Comparison of ENCODE assay signal across 9 mouse cellular contexts in genomic region chr2:168078107-168078830, GRCm38 (mm10). TPM values are rescaled to one million over a fixed set of nuclear protein-coding genes. Genes with fewer than 3 reads are reported as not detected.
DNase-seq lines count a peak whose midpoint lies in the region; ATAC-seq lines count a peak whose summit lies in the region.
"Had no signal": no experiment of that assay in that cellular context is flagged by ENCODE, and none has a peak within 500 bp of the region (broad histone marks: within the 10 kb centered on the region; RNA-seq: fewer than 3 reads in every experiment).

No protein-coding gene starts in this region.

- no peak overlapping the region; the same call in 1 of the 2 replicates for H3K27ac ChIP-seq in embryonic facial prominence, embryonic 14.5 days (replicated peaks; ENCODE audit: low read depth, low read length)
- no peak overlapping the region; the same call in 1 of the 2 replicates for H3K27ac ChIP-seq in embryonic facial prominence, embryonic 10.5 days (replicated peaks)
- H3K27ac ChIP-seq in stomach, embryonic 14.5 days (ENCODE audit: low read length) = peak overlapping the region; percentile 72; the same call in 1 of the 2 replicates
- H3K27ac ChIP-seq: embryonic facial prominence, embryonic 13.5 days had no signal

- H3K9ac ChIP-seq in embryonic facial prominence, embryonic 14.5 days (ENCODE audit: low read depth, low read length) = no peak overlapping the region
- H3K9ac ChIP-seq in stomach, embryonic 14.5 days (replicated peaks; ENCODE audit: low read depth, low read length) = no peak overlapping the region
- H3K9ac ChIP-seq: embryonic facial prominence, embryonic 13.5 days had no signal

- DNase-seq in embryonic facial prominence, embryonic 14.5 days (ENCODE audit: low spot score) = peak; percentile 46
- DNase-seq in embryonic facial prominence, embryonic 10.5 days (ENCODE audit: low spot score) = no peak
- peak; percentile 17 for DNase-seq in induced T-regulatory cell, adult 2 months (ENCODE audit: low read depth)
- DNase-seq in large intestine, adult 2 months (ENCODE audit: low read depth, low spot score) = peak; percentile 81
- no peak for DNase-seq in adrenal gland, postnatal 10 days
- no peak for DNase-seq in embryo, embryonic 10.5 days (ENCODE audit: low spot score)

- H3K4me3 ChIP-seq in embryonic facial prominence, embryonic 14.5 days (ENCODE audit: low read depth, low read length) = no peak overlapping the region
- no peak overlapping the region for H3K4me3 ChIP-seq in embryonic facial prominence, embryonic 10.5 days
- H3K4me3 ChIP-seq in stomach, embryonic 14.5 days (ENCODE audit: low read depth, low read length) = no peak overlapping the region
- H3K4me3 ChIP-seq: embryonic facial prominence, embryonic 13.5 days had no signal

- no peaks in the 10 kb centered on the region for H3K9me3 ChIP-seq in embryonic facial prominence, embryonic 14.5 days (ENCODE audit: control insufficient read depth, low read length)
- no peaks in the 10 kb centered on the region for H3K9me3 ChIP-seq in embryonic facial prominence, embryonic 10.5 days
- no peaks in the 10 kb centered on the region for H3K9me3 ChIP-seq in stomach, embryonic 14.5 days (ENCODE audit: control insufficient read depth, low read depth, low read length)
- H3K9me3 ChIP-seq: embryonic facial prominence, embryonic 13.5 days had no signal

- H3K4me2 ChIP-seq in embryonic facial prominence, embryonic 14.5 days (ENCODE audit: low read depth, low read length) = no peak overlapping the region
- H3K4me2 ChIP-seq in stomach, embryonic 14.5 days (replicated peaks; ENCODE audit: low read depth, low read length) = no peak overlapping the region
- H3K4me2 ChIP-seq: embryonic facial prominence, embryonic 13.5 days had no signal

- WGBS in embryonic facial prominence, embryonic 14.5 days = 42% methylated on average over 15 of the region's 15 CpGs
- 41% methylated on average over 15 of the region's 15 CpGs for WGBS in embryonic facial prominence, embryonic 10.5 days
- 16% methylated on average over 15 of the region's 15 CpGs for WGBS in large intestine, adult 2 months
- 21% methylated on average over 15 of the region's 15 CpGs for WGBS in stomach, embryonic 14.5 days

- no peaks in the 10 kb centered on the region for H3K36me3 ChIP-seq in embryonic facial prominence, embryonic 14.5 days (ENCODE audit: control insufficient read depth, insufficient read depth, low read length)
- H3K36me3 ChIP-seq in embryonic facial prominence, embryonic 10.5 days (replicated peaks) = no peaks in the 10 kb centered on the region
- no peaks in the 10 kb centered on the region for H3K36me3 ChIP-seq in stomach, embryonic 14.5 days (ENCODE audit: control insufficient read depth, insufficient read depth, low read length)
- H3K36me3 ChIP-seq: embryonic facial prominence, embryonic 13.5 days had no signal

- ATAC-seq in embryonic facial prominence, embryonic 14.5 days (ENCODE audit: low read depth) = no peak
- 0 out of 2 replicates have a peak, but pooled peaks have one; percentile 8 for ATAC-seq in stomach, embryonic 14.5 days (ENCODE audit: insufficient number of reproducible peaks, insufficient read depth, low FRiP score, low read depth)
- ATAC-seq in erythroid progenitor cell, adult 5-6 weeks (replicated peaks; ENCODE audit: low FRiP score, poor library complexity, severe bottlenecking) = no peak

- H3K4me1 ChIP-seq in embryonic facial prominence, embryonic 14.5 days (ENCODE audit: control insufficient read depth, insufficient read depth, low read length) = peaks cover 7% of the 10 kb centered on the region
- H3K4me1 ChIP-seq in embryonic facial prominence, embryonic 10.5 days = peaks cover 46% of the 10 kb centered on the region
- H3K4me1 ChIP-seq in stomach, embryonic 14.5 days (ENCODE audit: control insufficient read depth, insufficient read depth, low read length) = peaks cover 18% of the 10 kb centered on the region

- peaks cover 22% of the 10 kb centered on the region for H3K27me3 ChIP-seq in embryonic facial prominence, embryonic 14.5 days (replicated peaks; ENCODE audit: control insufficient read depth, insufficient read depth, low read length)
- H3K27me3 ChIP-seq in embryonic facial prominence, embryonic 10.5 days (replicated peaks; ENCODE audit: low read depth, poor library complexity, severe bottlenecking) = peaks cover 44% of the 10 kb centered on the region
- H3K27me3 ChIP-seq in stomach, embryonic 14.5 days (ENCODE audit: control insufficient read depth, insufficient read depth, low read length) = no peaks in the 10 kb centered on the region

RNA-seq across cellular contexts. Expression of gene Pard6b, which starts 2.5 kb away (rescaled TPM):
- 2.9 and 3.0 TPM in 2 replicates for polyA plus RNA-seq in embryonic facial prominence, embryonic 14.5 days (2014; fragmentation: Nextera tagmentation; extraction: Ambion mirVana)
- polyA plus RNA-seq in embryonic facial prominence, embryonic 10.5 days (2016; fragmentation: Nextera tagmentation; extraction: Ambion mirVana) = 7.3 and 7.4 TPM in 2 replicates
- polyA plus RNA-seq in large intestine, adult 2 months (2012; rRNA removed) = 16.5 and 24.8 TPM in 2 replicates
- 12.3 and 13.2 TPM in 2 replicates for polyA plus RNA-seq in stomach, embryonic 14.5 days (2014; fragmentation: Nextera tagmentation; extraction: Ambion mirVana)
- total RNA-seq in adrenal gland, postnatal 10 days (2021) = 1 to 10 TPM; 2.1 to 2.3 TPM
- total RNA-seq in erythroid progenitor cell, adult 5-6 weeks (2015; ENCODE audit: low replicate concordance) = not detected in 2 replicates
- 0.13 TPM in 1 of 2 replicates, not detected in the other for total RNA-seq in erythroid progenitor cell, adult 5-6 weeks (2017; ENCODE audit: low replicate concordance)

Comparison
In these comparisons a context has a peak if more than half of its experiments do, and no peak if none do; other contexts are left out.
1. DNase-seq: peak in embryonic facial prominence, embryonic 14.5 days (single experiment), induced T-regulatory cell, adult 2 months (single experiment) and large intestine, adult 2 months (single experiment); none in embryonic facial prominence, embryonic 10.5 days (single experiment), adrenal gland, postnatal 10 days (single experiment) and embryo, embryonic 10.5 days (single experiment).